Comparison of ENCODE assay signal across 19 mouse cellular contexts in the genomic region with DNA sequence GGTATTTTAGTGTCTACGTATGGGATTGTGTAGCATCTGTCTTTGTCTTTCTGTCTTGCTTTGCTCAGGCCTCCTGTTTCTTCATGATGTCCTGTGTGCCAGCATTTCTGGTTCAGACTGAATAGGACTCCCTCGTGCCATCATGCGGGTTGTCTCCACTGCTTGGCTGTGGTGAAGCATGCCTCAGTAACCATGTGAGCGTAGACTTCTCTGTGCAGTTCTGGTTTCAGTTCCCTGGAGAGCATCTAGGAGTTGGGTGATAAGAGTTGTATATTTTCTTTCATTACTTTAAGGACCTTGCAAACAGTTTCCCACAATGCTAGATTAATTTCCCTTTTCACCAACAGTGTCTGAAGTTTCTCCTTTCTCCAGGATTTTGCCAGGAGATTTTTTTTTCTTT. TPM values are rescaled to one million over a fixed set of nuclear protein-coding genes. Genes with fewer than 3 reads are reported as not detected.
A peak's percentile ranks its signal among the peaks of the same experiment; 100 is the strongest.
DNase-seq lines count a peak whose midpoint lies in the region; ATAC-seq and TF ChIP-seq lines count a peak whose summit lies in the region.
"Had no signal": no experiment of that assay in that cellular context is flagged by ENCODE, and none has a peak within 500 bp of the region (broad histone marks: within the 10 kb centered on the region; RNA-seq: fewer than 3 reads in every experiment).

No protein-coding gene starts in this region.

- no peak for DNase-seq in gastrocnemius, adult 2 months
- no peak for DNase-seq in gastrocnemius, postnatal 10 days
- no peak for DNase-seq in heart, postnatal 0 days (ENCODE audit: low spot score)
- no peak for DNase-seq in heart, postnatal 4 days
- no peak for DNase-seq in left cerebral cortex, adult 2 months (ENCODE audit: extremely low spot score in 1 of 2, low spot score in 2 of 2)
- DNase-seq in frontal cortex, postnatal 36 days (ENCODE audit: low spot score in 2 of 2) = no peak
- DNase-seq: adrenal gland, postnatal 14 days; cerebellum, adult 18-20 months; cerebellum, adult 9-11 months; cerebellum, postnatal 36 days; forebrain, postnatal 0 days had no signal

- no peak for TF ChIP-seq EP300 in heart, postnatal 0 days (IDR thresholded peaks at IDR 0.05; ENCODE audit: low read depth)

- intact Hi-C loops in gastrocnemius, adult 2 months (cut with DNase I) = no loop called here
- intact Hi-C loops in left cerebral cortex, adult 2 months (cut with DNase I) = no loop called here

- H3K9ac ChIP-seq in heart, postnatal 0 days (replicated peaks; ENCODE audit: low read depth, low read length) = no peak overlapping the region
- H3K9ac ChIP-seq: forebrain, embryonic 13.5 days; forebrain, postnatal 0 days; heart, embryonic 15.5 days; hindbrain, embryonic 13.5 days had no signal

- WGBS in heart, postnatal 0 days = 72% methylated on average over 4 of the region's 4 CpGs

- H3K36me3 ChIP-seq in heart, postnatal 0 days (replicated peaks; ENCODE audit: control insufficient read depth, insufficient read depth, low read length) = peaks cover 26% of the 10 kb centered on the region
- H3K36me3 ChIP-seq: embryonic facial prominence, embryonic 10.5 days; heart, embryonic 15.5 days; hindbrain, embryonic 13.5 days had no signal

- no peak overlapping the region for H3K4me2 ChIP-seq in heart, postnatal 0 days (ENCODE audit: low read depth, low read length)
- H3K4me2 ChIP-seq: forebrain, embryonic 13.5 days; heart, embryonic 15.5 days; hindbrain, embryonic 13.5 days had no signal

- no peak for TF ChIP-seq CTCF in gastrocnemius, adult 2 months (IDR thresholded peaks at IDR 0.05)
- TF ChIP-seq CTCF in heart, postnatal 0 days (IDR thresholded peaks at IDR 0.05; ENCODE audit: low read depth) = no peak
- no peak for TF ChIP-seq CTCF in left cerebral cortex, adult 2 months (IDR thresholded peaks at IDR 0.05)

- H3K27me3 ChIP-seq in heart, postnatal 0 days (ENCODE audit: control insufficient read depth, insufficient read depth, low read length) = no peaks in the 10 kb centered on the region
- H3K27me3 ChIP-seq: forebrain, embryonic 13.5 days; heart, embryonic 15.5 days; hindbrain, embryonic 13.5 days; Patski had no signal

- no peak for ATAC-seq in heart, postnatal 0 days (ENCODE audit: insufficient read depth, low read depth)
- peak; percentile 79 for ATAC-seq in granulocyte monocyte progenitor cell, adult 5-6 weeks (replicated peaks; ENCODE audit: poor library complexity, severe bottlenecking)
- ATAC-seq: activated CD4-positive, CD25-positive, alpha-beta regulatory T cell, adult 4 months; forebrain, embryonic 13.5 days; forebrain, postnatal 0 days; hindbrain, postnatal 0 days; Patski had no signal

- no peak overlapping the region for H3K4me3 ChIP-seq in gastrocnemius, adult 2 months
- no peak overlapping the region for H3K4me3 ChIP-seq in heart, postnatal 0 days (ENCODE audit: low read depth, low read length)
- no peak overlapping the region for H3K4me3 ChIP-seq in left cerebral cortex, adult 2 months
- H3K4me3 ChIP-seq: embryonic facial prominence, embryonic 10.5 days; forebrain, embryonic 13.5 days; heart, embryonic 15.5 days; hindbrain, embryonic 13.5 days had no signal

- no peaks in the 10 kb centered on the region for H3K9me3 ChIP-seq in heart, postnatal 0 days (replicated peaks; ENCODE audit: control insufficient read depth, low read length)
- H3K9me3 ChIP-seq: embryonic facial prominence, embryonic 10.5 days; forebrain, embryonic 13.5 days; heart, embryonic 15.5 days; hindbrain, embryonic 13.5 days had no signal

- H3K4me1 ChIP-seq in heart, postnatal 0 days (ENCODE audit: control insufficient read depth, insufficient read depth) = peaks cover 49% of the 10 kb centered on the region
- H3K4me1 ChIP-seq: embryonic facial prominence, embryonic 10.5 days had no signal

- H3K27ac ChIP-seq in gastrocnemius, adult 2 months = peak overlapping the region; percentile 32
- H3K27ac ChIP-seq in heart, postnatal 0 days (ENCODE audit: low read depth) = 0 out of 2 replicates have a peak overlapping the region, but pooled peaks have one; percentile 8
- no peak overlapping the region for H3K27ac ChIP-seq in left cerebral cortex, adult 2 months
- H3K27ac ChIP-seq: embryonic facial prominence, embryonic 10.5 days; forebrain, embryonic 13.5 days; heart, embryonic 15.5 days; hindbrain, embryonic 13.5 days; hindbrain, postnatal 0 days had no signal

RNA-seq across cellular contexts. Expression of a gene that starts 17.4 kb away (rescaled TPM):
- 1 to 10 TPM; 5.7 to 7.1 TPM for total RNA-seq in gastrocnemius, adult 2 months (2021)
- total RNA-seq in gastrocnemius, postnatal 10 days (2021) = 10 to 100 TPM; 39.2 to 52.3 TPM
- 110 and 114 TPM in 2 replicates for total RNA-seq in heart, postnatal 0 days (2014; rRNA removed; ENCODE audit: low replicate concordance)
- 45.7 and 51.9 TPM in 2 replicates for polyA plus RNA-seq in heart, postnatal 0 days (2015; fragmentation: Nextera tagmentation; extraction: Ambion mirVana)
- 100 to 1,000 TPM; 116 to 133 TPM for total RNA-seq in heart, postnatal 4 days (2021)
- 0.13 and 0.24 TPM in 2 replicates for total RNA-seq in granulocyte monocyte progenitor cell, adult 5-6 weeks (2014; fragmentation: Nextera tagmentation)
- 0.04 and 0.05 TPM in 2 replicates for total RNA-seq in granulocyte monocyte progenitor cell, adult 5-6 weeks (2017)
- total RNA-seq in left cerebral cortex, adult 2 months (2021) = 1 to 10 TPM; 7.3 to 8.5 TPM

RNA-seq across cellular contexts. Expression of a gene that starts 49.2 kb away (rescaled TPM):
- 1 to 10 TPM in 1 of 2 experiments, under 1 TPM in 1; 0.74 to 2.7 TPM for total RNA-seq in gastrocnemius, adult 2 months (2021)
- total RNA-seq in gastrocnemius, postnatal 10 days (2021) = 1 to 10 TPM; 1.1 to 3.3 TPM
- 7.9 and 15.1 TPM in 2 replicates for total RNA-seq in heart, postnatal 0 days (2014; rRNA removed; ENCODE audit: low replicate concordance)
- 11.3 and 12.2 TPM in 2 replicates for polyA plus RNA-seq in heart, postnatal 0 days (2015; fragmentation: Nextera tagmentation; extraction: Ambion mirVana)
- total RNA-seq in heart, postnatal 4 days (2021) = 10 to 100 TPM; 10.4 to 10.6 TPM
- total RNA-seq in granulocyte monocyte progenitor cell, adult 5-6 weeks (2014; fragmentation: Nextera tagmentation) = 2.8 and 3.0 TPM in 2 replicates
- total RNA-seq in granulocyte monocyte progenitor cell, adult 5-6 weeks (2017) = 2.7 and 2.8 TPM in 2 replicates
- total RNA-seq in left cerebral cortex, adult 2 months (2021) = 10 to 100 TPM; 10.5 to 12.0 TPM
- polyA plus RNA-seq: activated CD4-positive, CD25-positive, alpha-beta regulatory T cell, adult 4 months had no signal

Comparison
In these comparisons a context has a peak if more than half of its experiments do, and no peak if none do; other contexts are left out.
1. RNA of a gene that starts 17.4 kb away (total RNA-seq): 116 to 133 TPM in heart, postnatal 4 days, 110 to 114 TPM in heart, postnatal 0 days, 39.2 to 52.3 TPM in gastrocnemius, postnatal 10 days, 7.3 to 8.5 TPM in left cerebral cortex, adult 2 months and 5.7 to 7.1 TPM in gastrocnemius, adult 2 months; 0.04 to 0.24 TPM in granulocyte monocyte progenitor cell, adult 5-6 weeks; every median in the first group is over 4 times any median in the second.